Mouse (Mus musculus) liver, embryonic 13.5 days (tissue): Measurements from ENCODE around the gene Hsd17b14. TPM values are rescaled to one million over a fixed set of nuclear protein-coding genes. Genes with fewer than 3 reads are reported as not detected.

Experiments used
- ATAC-seq: fragments of 200-750 bp; cut with Nextera tagmentation; 2 replicates; pipeline ENCODE4 v1.8.0; 2017; ENCODE audit warnings: low read depth, mild to moderate bottlenecking, moderate number of reproducible peaks, moderate library complexity
- DNase-seq: peaks from one replicate; pipeline ENCODE4 v3.0.0; 2022
- H3K27ac ChIP-seq: fragments of 300-500 bp; sonication (generic); 2 replicates; pipeline ENCODE4 v1.5.1; 2015; ENCODE audit warnings: moderate library complexity, mild to moderate bottlenecking, inconsistent platforms
- H3K27me3 ChIP-seq: fragments of 300-500 bp; sonication (generic); 2 replicates; pipeline ENCODE4 v1.6.1; 2015; ENCODE audit warnings: mild to moderate bottlenecking, inconsistent platforms
- H3K36me3 ChIP-seq: fragments of 300-500 bp; sonication (generic); 2 replicates; pipeline ENCODE4 v1.6.1; 2015; ENCODE audit warnings: mild to moderate bottlenecking, inconsistent platforms
- H3K4me1 ChIP-seq: fragments of 300-500 bp; sonication (generic); replicated peaks from 2 replicates; pipeline ENCODE4 v1.6.1; 2015; ENCODE audit warnings: inconsistent platforms
- H3K4me2 ChIP-seq: fragments of 300-500 bp; sonication (generic); 2 replicates; pipeline ENCODE4 v1.6.1; 2015; ENCODE audit warnings: inconsistent platforms, mild to moderate bottlenecking, moderate library complexity
- H3K4me3 ChIP-seq: fragments of 300-500 bp; sonication (generic); replicated peaks from 2 replicates; pipeline ENCODE4 v1.5.1; 2015; ENCODE audit warnings: mild to moderate bottlenecking, inconsistent platforms
- H3K9ac ChIP-seq: fragments of 300-500 bp; sonication (generic); 2 replicates; pipeline ENCODE4 v1.6.1; 2015; ENCODE audit warnings: mild to moderate bottlenecking, inconsistent platforms
- H3K9me3 ChIP-seq: fragments of 300-500 bp; sonication (generic); replicated peaks from 2 replicates; pipeline ENCODE4 v1.6.1; 2016; ENCODE audit warnings: inconsistent platforms
- WGBS: fragments of 180-500 bp; shearing (Covaris S2); methylation state at CpG from one replicate; pipeline ENCODE4 v1.1.7; 2015; ENCODE audit not compliant: insufficient replicate concordance; 5-methylcytosine and 5-hydroxymethylcytosine counted together
- polyA plus RNA-seq: library from polyadenylated mRNA; unstranded; fragments of >200 nt; fragmentation: Nextera tagmentation; extraction: Ambion mirVana; gene quantifications from 2 replicates; pipeline ENCODE4 v1.2.1, GENCODE M21; 2015

Hsd17b14 gene
- polyA plus RNA-seq, 1 experiment from 2014 or later: 1.9 TPM

DNA sequence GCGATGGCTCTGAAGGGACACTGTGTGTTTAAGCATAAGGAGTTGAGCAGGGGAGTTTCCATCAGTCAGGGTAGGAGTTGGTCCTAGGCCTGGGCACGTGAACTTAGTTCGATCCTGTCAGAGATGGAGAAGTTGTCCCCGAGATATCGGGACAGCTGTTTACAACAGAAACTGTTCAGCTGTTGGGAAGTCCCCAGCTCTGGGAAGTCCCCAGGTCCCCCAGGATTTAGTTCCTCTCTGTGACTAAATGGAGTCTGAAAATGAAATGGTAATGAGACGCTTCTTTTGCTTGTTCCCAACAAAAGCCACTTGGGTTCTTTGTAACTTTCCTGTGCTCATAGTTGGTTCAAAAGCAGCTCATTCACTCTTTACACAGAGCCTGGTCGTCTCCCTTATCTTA is 37.2 kb downstream of the Hsd17b14 start:
- ATAC-seq (no peak), DNase-seq (no peak)
- H3K9me3 ChIP-seq: no peaks in the 10 kb centered on the region
- no peak overlapping the region for H3K4me2 ChIP-seq
- H3K36me3 ChIP-seq: peaks cover 10% of the 10 kb centered on the region; the same call in 1 of the 2 replicates
- H3K9ac ChIP-seq: no peak overlapping the region
- no peaks in the 10 kb centered on the region for H3K27me3 ChIP-seq
- no peak overlapping the region for H3K4me3 ChIP-seq
- H3K4me1 ChIP-seq: peaks cover 24% of the 10 kb centered on the region
- WGBS: 47% methylated on average over 7 of the region's 7 CpGs
- H3K27ac ChIP-seq: no peak overlapping the region

DNA sequence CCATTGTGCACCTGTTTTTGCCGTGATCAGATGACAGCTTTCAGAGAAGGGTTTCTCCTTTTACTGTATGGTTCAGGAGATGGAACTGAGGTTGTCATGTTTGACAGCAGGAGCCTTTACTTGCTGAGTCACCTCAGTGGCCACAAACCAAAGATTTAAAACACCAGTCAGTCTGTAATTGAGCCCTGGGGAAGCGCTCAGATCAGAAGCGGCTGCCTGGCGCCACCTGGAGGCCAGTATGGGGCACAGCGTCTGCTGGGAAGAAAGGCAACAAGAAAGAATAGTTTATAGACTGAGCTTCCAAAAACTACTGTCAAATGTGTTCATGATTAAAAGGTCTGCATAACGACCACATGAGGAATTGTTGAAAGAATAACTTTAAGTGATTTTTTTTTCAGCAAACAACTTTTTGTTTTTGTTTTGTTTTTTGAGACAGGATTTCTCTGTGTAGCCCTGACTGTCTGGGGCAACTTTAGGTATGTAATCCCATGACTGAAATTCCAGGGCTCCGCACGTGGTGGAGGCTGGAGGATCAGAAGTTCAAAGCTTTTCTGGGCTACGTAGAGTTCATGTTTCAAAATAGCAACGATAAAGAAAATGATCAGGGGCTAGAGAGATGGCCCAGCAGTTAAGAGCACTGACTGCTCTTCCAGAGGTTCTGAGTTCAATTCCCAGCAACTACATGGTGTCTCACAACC is 38.6 kb downstream of the Hsd17b14 start:
- peaks cover 24% of the 10 kb centered on the region for H3K4me1 ChIP-seq
- no peaks in the 10 kb centered on the region for H3K36me3 ChIP-seq
- WGBS: 21% methylated on average over 10 of the region's 10 CpGs
- H3K9me3 ChIP-seq: no peaks in the 10 kb centered on the region
- H3K27ac ChIP-seq: no peak overlapping the region
- H3K27me3 ChIP-seq: no peaks in the 10 kb centered on the region
- DNase-seq (peak; percentile 59), ATAC-seq (no peak)
- no peak overlapping the region for H3K9ac ChIP-seq
- no peak overlapping the region for H3K4me3 ChIP-seq
- no peak overlapping the region for H3K4me2 ChIP-seq

DNA sequence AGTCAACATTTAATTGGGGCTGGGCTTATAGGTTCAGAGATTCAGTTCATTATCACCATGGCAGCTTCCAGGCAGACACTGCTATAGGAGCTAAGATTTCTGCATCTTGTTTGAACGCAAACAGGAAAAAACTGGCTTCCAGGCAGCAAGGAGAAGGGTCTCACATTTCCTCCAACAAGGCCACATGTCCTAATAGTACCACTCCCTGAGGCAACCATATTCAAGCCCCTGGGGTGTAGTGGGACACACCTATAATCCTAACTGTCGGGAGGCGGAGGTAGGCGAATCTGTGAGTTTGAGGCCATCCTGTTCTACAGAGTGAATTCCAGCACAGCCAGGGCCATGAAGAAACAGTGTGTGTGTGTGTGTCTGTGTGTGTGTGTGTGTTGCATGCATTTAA is 40.5 kb downstream of the Hsd17b14 start:
- Histone ChIP-seq H3K4me2 (no peak overlapping the region), H3K9ac (no peak overlapping the region), H3K4me3 (no peak overlapping the region), H3K27me3 (no peaks in the 10 kb centered on the region), H3K4me1 (peaks cover 18% of the 10 kb centered on the region), H3K27ac (no peak overlapping the region), H3K36me3 (no peaks in the 10 kb centered on the region), H3K9me3 (no peaks in the 10 kb centered on the region)
- WGBS: 69% methylated on average over 4 of the region's 4 CpGs
- ATAC-seq (no peak), DNase-seq (no peak)

DNA sequence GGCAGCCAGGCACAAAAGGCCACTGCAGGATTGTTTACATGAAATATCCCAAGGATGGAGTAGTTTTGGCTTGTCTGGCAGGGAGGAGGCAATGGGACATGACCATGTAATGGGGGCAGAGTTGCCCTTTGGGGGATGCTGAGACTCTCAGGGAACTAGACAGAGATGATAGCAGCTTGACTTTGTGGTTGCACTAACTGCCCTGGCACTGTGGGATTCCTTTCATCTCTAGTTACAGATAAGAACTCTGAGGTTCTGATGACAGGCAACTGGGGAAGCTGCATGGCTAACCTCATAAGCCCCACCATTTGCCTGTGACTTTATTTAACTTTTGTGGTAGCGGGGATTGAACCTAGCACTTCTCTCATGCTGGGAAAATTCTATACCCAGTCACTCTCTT is 41.4 kb downstream of the Hsd17b14 start:
- Histone ChIP-seq H3K36me3 (no peaks in the 10 kb centered on the region), H3K4me1 (peaks cover 18% of the 10 kb centered on the region), H3K9me3 (no peaks in the 10 kb centered on the region), H3K27me3 (no peaks in the 10 kb centered on the region), H3K4me3 (no peak overlapping the region), H3K4me2 (no peak overlapping the region), H3K27ac (no peak overlapping the region), H3K9ac (no peak overlapping the region)
- WGBS: 31% methylated on average over 1 of the region's 1 CpGs
- no peak for ATAC-seq
- no peak for DNase-seq

DNA sequence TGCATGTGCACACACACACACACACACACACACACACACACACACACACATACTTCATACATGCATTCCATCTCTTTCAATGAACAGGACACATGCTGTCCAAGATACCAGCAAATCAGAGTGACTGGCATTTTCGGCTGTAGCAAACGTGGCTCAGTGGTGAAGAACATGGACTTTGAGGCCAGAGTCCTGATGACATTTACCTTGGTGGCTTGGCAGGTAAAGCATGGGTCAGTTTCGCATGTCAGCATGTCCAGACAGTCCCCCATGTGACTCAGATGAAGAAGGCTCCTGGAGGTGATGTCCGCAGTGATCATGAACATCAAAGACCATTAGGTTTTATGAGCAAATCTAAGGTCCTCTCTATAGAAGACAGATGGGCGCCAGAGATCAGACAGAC is 42.3 kb downstream of the Hsd17b14 start:
- Histone ChIP-seq H3K9ac (no peak overlapping the region), H3K27ac (no peak overlapping the region), H3K4me2 (no peak overlapping the region), H3K9me3 (no peaks in the 10 kb centered on the region), H3K4me3 (no peak overlapping the region), H3K36me3 (no peaks in the 10 kb centered on the region), H3K4me1 (peaks cover 16% of the 10 kb centered on the region), H3K27me3 (no peaks in the 10 kb centered on the region)
- DNase-seq (no peak), ATAC-seq (no peak)
- WGBS: 69% methylated on average over 5 of the region's 5 CpGs

DNA sequence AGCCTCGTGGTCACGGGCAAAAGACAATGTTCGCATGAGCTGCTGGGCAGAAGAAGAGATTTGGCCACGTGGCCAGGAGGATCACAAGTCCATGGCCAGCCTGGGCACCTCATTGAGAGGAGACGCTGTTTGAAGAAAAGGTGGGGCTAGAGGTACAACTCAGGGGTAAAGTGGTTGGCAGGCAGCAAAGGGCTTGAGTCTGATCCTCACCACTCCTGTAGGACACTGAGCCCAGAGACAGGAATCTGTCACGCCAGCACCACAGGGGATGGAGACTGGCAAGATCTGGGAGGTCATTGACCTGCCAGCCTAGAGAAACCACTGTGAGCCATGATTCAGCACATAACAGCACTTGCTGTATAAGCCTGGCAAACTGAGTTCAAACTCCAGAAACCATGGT is 42.8 kb downstream of the Hsd17b14 start:
- H3K27ac ChIP-seq: no peak overlapping the region
- 72% methylated on average over 6 of the region's 6 CpGs for WGBS
- H3K9ac ChIP-seq: no peak overlapping the region
- DNase-seq (no peak), ATAC-seq (no peak)
- peaks cover 13% of the 10 kb centered on the region for H3K4me1 ChIP-seq
- H3K36me3 ChIP-seq: no peaks in the 10 kb centered on the region
- H3K4me3 ChIP-seq: no peak overlapping the region
- no peaks in the 10 kb centered on the region for H3K27me3 ChIP-seq
- H3K4me2 ChIP-seq: no peak overlapping the region
- no peaks in the 10 kb centered on the region for H3K9me3 ChIP-seq

DNA sequence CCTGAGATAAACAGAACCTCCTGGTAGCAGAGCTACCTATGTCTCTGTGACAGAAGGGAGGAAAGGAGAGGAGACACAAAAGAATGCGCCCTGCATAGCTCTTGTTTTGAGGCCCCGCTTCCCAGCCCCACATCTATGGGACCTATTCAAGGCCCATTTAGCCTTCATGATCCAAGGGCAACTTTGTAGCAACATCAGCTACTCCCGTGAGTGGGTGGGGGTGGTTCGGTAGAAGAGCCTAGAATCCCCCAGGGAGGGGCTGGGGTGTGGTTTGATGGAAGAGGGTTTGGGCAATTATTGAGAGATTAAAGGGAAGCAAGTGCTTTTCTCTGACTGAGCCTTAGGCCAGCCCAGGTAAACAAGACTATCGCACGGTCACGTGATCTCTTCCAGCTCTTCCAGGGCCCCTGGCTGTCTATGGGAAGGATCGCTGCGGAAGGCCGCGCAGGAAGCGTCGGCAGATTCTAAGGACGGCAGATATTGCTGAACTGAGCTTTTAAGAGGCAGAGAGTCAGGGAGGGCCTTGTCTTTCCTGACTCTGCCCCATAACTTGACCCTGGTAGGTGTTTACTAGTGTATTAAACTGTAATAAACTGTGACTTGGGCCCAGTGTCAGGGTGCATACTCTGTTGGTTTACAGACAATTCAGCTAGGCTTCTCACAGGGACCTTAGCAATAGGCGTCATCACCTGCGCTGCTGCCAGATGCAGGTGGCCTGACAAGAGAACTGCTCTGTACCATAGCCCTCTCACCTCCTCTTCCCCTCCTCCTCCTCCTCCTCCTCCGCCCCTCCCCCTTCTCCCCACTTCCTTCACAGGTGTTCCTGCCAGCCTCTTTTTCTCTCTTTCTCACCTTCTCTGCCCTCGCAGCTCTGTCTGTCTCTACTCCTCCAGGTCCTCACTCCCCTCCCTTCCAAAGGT is 44.5 kb downstream of the Hsd17b14 start:
- ATAC-seq (no peak), DNase-seq (no peak)
- no peak overlapping the region for H3K27ac ChIP-seq
- H3K9ac ChIP-seq: no peak overlapping the region; the same call in 1 of the 2 replicates
- no peaks in the 10 kb centered on the region for H3K36me3 ChIP-seq
- H3K27me3 ChIP-seq: no peaks in the 10 kb centered on the region
- WGBS: 48% methylated on average over 18 of the region's 18 CpGs
- H3K9me3 ChIP-seq: no peaks in the 10 kb centered on the region
- H3K4me2 ChIP-seq: no peak overlapping the region
- no peak overlapping the region for H3K4me3 ChIP-seq
- H3K4me1 ChIP-seq: peaks cover 8% of the 10 kb centered on the region

DNA sequence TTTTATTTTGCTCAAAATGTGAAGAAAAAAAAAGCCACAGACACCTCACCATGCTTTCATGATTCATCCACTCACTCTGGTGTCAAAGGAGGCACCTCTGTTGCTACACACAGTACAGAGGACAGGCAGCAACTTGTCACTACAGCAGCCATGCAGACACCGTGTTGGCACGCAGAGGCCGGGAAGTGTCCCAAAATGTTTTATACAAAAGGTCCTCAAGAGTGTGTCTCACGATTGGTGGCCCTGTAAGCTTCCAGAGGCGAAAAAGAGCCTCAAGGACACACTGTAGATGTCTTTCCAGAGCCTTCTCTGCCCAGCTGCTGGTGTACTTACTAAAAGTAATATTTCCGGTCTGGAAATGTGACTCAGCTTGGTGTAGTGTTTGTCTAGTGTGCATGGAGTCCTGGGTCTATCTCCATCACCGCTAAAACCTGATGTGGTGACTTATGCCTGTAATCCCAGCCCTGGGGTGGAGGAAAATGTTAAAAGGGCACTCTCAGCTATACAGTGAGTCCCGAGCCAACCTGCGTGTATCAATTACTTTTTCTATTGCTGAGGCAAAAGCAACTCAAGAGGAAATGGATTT is 51.1 kb downstream of the Hsd17b14 start:
- no peak for ATAC-seq
- 56% methylated on average over 9 of the region's 9 CpGs for WGBS

DNA sequence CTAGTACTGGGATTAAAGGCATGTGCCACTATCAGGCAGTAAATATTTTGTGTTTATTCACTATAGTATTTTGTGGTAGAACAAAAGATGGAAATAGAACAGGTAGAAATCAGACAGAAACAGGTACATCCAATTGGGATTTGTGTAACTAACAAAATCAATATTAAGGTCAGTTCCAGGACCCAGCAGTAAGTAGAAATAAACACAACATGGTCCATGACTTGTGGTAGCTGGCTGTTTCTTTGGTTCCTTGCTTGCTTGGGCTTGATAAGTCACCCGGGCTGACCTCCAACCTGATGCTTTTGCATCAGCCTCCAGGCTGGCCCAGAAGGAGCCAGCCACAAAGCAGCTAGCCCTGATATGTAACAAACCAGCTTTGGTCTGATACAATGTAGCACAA is 54.8 kb downstream of the Hsd17b14 start:
- Histone ChIP-seq H3K27ac (no peak overlapping the region), H3K36me3 (no peaks in the 10 kb centered on the region), H3K9ac (no peak overlapping the region), H3K4me2 (no peak overlapping the region), H3K4me1 (no peaks in the 10 kb centered on the region; the same call in 1 of the 2 replicates), H3K9me3 (no peaks in the 10 kb centered on the region), H3K27me3 (no peaks in the 10 kb centered on the region), H3K4me3 (no peak overlapping the region)
- no peak for DNase-seq
- 39% methylated on average over 1 of the region's 1 CpGs for WGBS
- no peak for ATAC-seq

More for the DNA sequence above, 51.1 kb downstream of the Hsd17b14 start:
- Histone ChIP-seq H3K36me3 (no peaks in the 10 kb centered on the region), H3K27ac (no peak overlapping the region), H3K9ac (no peak overlapping the region), H3K9me3 (no peaks in the 10 kb centered on the region), H3K4me3 (no peak overlapping the region), H3K27me3 (no peaks in the 10 kb centered on the region), H3K4me1 (no peaks in the 10 kb centered on the region; the same call in 1 of the 2 replicates), H3K4me2 (no peak overlapping the region)
- DNase-seq: no peak

DNA sequence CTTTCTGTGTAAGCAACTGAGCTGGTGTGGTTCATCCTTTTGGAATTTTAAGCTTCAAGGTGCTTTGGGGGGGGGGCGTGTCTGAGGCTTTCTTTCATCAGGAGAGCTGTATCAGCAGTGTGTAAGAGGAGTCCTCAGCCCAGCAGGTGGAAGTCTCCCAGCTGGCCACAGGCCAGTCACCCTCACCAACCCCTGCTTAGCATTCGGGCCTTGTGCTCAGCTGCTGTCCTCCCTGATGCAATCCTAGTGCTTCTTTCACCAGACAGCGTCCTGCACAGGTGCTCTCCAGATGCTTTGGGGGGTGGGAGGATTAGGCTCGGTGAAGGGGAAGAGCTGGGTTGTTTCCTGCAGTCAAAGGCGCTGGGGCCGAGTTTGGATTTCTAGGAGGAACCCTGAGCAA is 61.6 kb downstream of the Hsd17b14 start:
- DNase-seq (no peak), ATAC-seq (no peak)
- H3K27ac ChIP-seq: no peak overlapping the region
- WGBS: 30% methylated on average over 6 of the region's 6 CpGs
- peaks cover 51% of the 10 kb centered on the region for H3K27me3 ChIP-seq
- no peaks in the 10 kb centered on the region for H3K9me3 ChIP-seq
- no peak overlapping the region for H3K9ac ChIP-seq
- H3K4me1 ChIP-seq: no peaks in the 10 kb centered on the region
- no peak overlapping the region for H3K4me3 ChIP-seq
- H3K4me2 ChIP-seq: no peak overlapping the region
- no peaks in the 10 kb centered on the region for H3K36me3 ChIP-seq

DNA sequence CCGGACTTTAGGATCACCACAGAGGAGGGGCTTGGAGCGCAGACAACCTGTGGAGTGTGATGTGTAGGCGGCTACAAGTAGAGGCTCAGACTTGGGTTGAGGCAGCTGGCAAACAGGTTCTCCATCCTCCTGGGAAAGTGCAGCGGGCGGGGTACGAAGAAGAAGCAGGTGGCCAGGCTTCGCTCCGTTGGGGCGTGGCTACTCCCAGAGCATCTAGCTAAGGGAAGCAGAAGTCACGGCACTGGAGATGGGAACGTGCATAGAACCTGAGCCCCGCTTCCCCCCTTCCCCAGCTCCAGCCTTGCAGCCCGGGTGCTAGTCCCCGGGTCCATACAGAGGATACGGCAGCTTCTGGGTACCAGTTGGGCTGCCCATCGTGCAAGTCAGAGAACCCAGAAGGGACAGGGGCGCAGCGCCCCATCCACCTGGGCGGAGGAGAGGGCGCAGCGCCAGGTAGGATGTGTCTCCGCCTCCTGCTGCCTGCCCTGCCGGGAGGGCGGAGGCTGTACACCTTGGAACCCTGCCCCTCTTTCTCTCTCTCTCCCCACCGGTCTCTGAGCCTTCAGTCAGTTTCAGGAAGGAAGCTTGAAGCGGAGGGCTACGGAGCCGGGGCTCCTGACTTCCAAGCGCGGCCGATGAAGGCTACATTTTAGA is 62.5 kb downstream of the Hsd17b14 start, which contains the start of gene Fut1:
Fut1 (plus strand) TSS at position 248 of the 654 bp plus-strand sequence.
- Histone ChIP-seq H3K9me3 (no peaks in the 10 kb centered on the region), H3K4me2 (no peak within 1 kb of the TSS), H3K27me3 (peaks cover 51% of the 10 kb centered on the region), H3K9ac (no peak within 1 kb of the TSS), H3K4me1 (0 out of 2 replicates have a peak, but pooled peaks cover 5% of the 10 kb centered on the region), H3K27ac (no peak within 1 kb of the TSS), H3K4me3 (no peak within 1 kb of the TSS), H3K36me3 (no peaks in the 10 kb centered on the region)
- ATAC-seq (no peak), DNase-seq (no peak)
- WGBS: 12% methylated on average over 31 of the region's 31 CpGs
